Mouse (Mus musculus) regulatory T cell (primary cell): ENCODE results near the gene Dennd5a.

ENCODE experiments used
- in situ Hi-C: fragments of 300-600 bp; cut with MboI, MseI; formaldehyde crosslinking; loops from one replicate; pipeline ENCODE4 v1.15.1; 2025; ENCODE audit warnings: high pct_unique_total_duplicates

The Dennd5a gene

GRCm38 (mm10) chr7:109963707-109964106 is 3.4 kb upstream of the Dennd5a start:
- in situ Hi-C loops: no loop called here

- in situ Hi-C loops: no loop called here
These were observed 2.3 kb upstream of the Dennd5a start for GRCm38 (mm10) chr7:109962596-109962995.

- in situ Hi-C loops: no loop called here
These were observed 1.3 kb upstream of the Dennd5a start for GRCm38 (mm10) chr7:109961570-109961969.

- in situ Hi-C loops: no loop called here
These were observed 414 bp upstream of the Dennd5a start for GRCm38 (mm10) chr7:109960613-109961154.

GRCm38 (mm10) chr7:109958843-109959715 is 1.2 kb downstream of the Dennd5a start:
- in situ Hi-C loops: loop anchor here (10.0 kb wide), 1 partner anchor 666 kb away; the partner anchor contains the start of gene Adm

GRCm38 (mm10) chr7:109957996-109958789 is 2.1 kb downstream of the Dennd5a start:
- in situ Hi-C loops: loop anchor here (10.0 kb wide), 1 partner anchor 667 kb away; the partner anchor contains the start of gene Adm

- in situ Hi-C loops: loop anchor here (10.0 kb wide), 1 partner anchor 670 kb away; the partner anchor contains the start of gene Adm
These were observed 5.5 kb downstream of the Dennd5a start for GRCm38 (mm10) chr7:109954622-109955401.

- in situ Hi-C loops: loop anchor here (10.0 kb wide), 1 partner anchor 674 kb away; the partner anchor contains the start of gene Adm
These were observed 9.0 kb downstream of the Dennd5a start for GRCm38 (mm10) chr7:109951297-109951696.

GRCm38 (mm10) chr7:109944421-109945034 is 15.7 kb downstream of the Dennd5a start:
- in situ Hi-C loops: no loop called here

GRCm38 (mm10) chr7:109929628-109930027 is 30.6 kb downstream of the Dennd5a start:
- in situ Hi-C loops: no loop called here

GRCm38 (mm10) chr7:109928365-109928764 is 31.9 kb downstream of the Dennd5a start:
- in situ Hi-C loops: no loop called here

- in situ Hi-C loops: no loop called here
These were observed 35.3 kb downstream of the Dennd5a start for GRCm38 (mm10) chr7:109924965-109925364.

GRCm38 (mm10) chr7:109922889-109923288 is 37.4 kb downstream of the Dennd5a start:
- in situ Hi-C loops: no loop called here

- in situ Hi-C loops: no loop called here
These were observed 54.1 kb downstream of the Dennd5a start for GRCm38 (mm10) chr7:109906165-109906564.

GRCm38 (mm10) chr7:109900921-109901320 is 59.3 kb downstream of the Dennd5a start:
- in situ Hi-C loops: no loop called here

- in situ Hi-C loops: no loop called here
These were observed 61.4 kb downstream of the Dennd5a start for GRCm38 (mm10) chr7:109898911-109899310.

GRCm38 (mm10) chr7:109892530-109892929 is 67.7 kb downstream of the Dennd5a start:
- in situ Hi-C loops: no loop called here

- in situ Hi-C loops: no loop called here
These were observed 68.5 kb downstream of the Dennd5a start for GRCm38 (mm10) chr7:109891786-109892185.

- in situ Hi-C loops: no loop called here
These were observed 70.0 kb downstream of the Dennd5a start for GRCm38 (mm10) chr7:109890256-109890655.

- in situ Hi-C loops: no loop called here
These were observed 71.0 kb downstream of the Dennd5a start for GRCm38 (mm10) chr7:109889300-109889699.

- in situ Hi-C loops: no loop called here
These were observed 74.0 kb downstream of the Dennd5a start for GRCm38 (mm10) chr7:109886249-109886648.
